Mouse (Mus musculus) G1E (cell line): Measurements from ENCODE around the gene Ccr10. TPM values are rescaled to one million over a fixed set of nuclear protein-coding genes. Genes with fewer than 3 reads are reported as not detected.

Source experiments
- ATAC-seq: 2 replicates; pipeline ENCODE4 v1.8.0; 2016; ENCODE audit warnings: mild to moderate bottlenecking; ENCODE audit not compliant: insufficient number of reproducible peaks, poor library complexity, low FRiP score, severe bottlenecking; ENCODE audit errors: extremely low read depth
- DNase-seq: peaks from one replicate; pipeline ENCODE4 v3.0.0; 2012; ENCODE audit warnings: low spot score
- H3K27me3 ChIP-seq: 2 replicates; pipeline ENCODE4 v1.6.1; 2012; ENCODE audit warnings: mild to moderate bottlenecking, low read length, inconsistent platforms; ENCODE audit not compliant: insufficient read depth
- H3K36me3 ChIP-seq: replicated peaks from 2 replicates; pipeline ENCODE3; 2012; ENCODE audit warnings: mild to moderate bottlenecking, inconsistent platforms
- H3K4me1 ChIP-seq: 2 replicates; pipeline ENCODE4 v1.6.1; 2012; ENCODE audit warnings: low read depth, low read length, inconsistent platforms, mixed read lengths; ENCODE audit not compliant: insufficient read depth
- H3K4me3 ChIP-seq: 2 replicates; pipeline ENCODE4 v1.5.1; 2012; ENCODE audit warnings: low read depth, mild to moderate bottlenecking, inconsistent platforms, low read length, moderate library complexity, mixed read lengths
- H3K9me3 ChIP-seq: replicated peaks from 2 replicates; pipeline ENCODE4 v1.6.1; 2012; ENCODE audit warnings: inconsistent platforms
- CTCF ChIP-seq: IDR thresholded peaks from 2 replicates; pipeline ENCODE4 v1.5.1; 2012; ENCODE audit warnings: low read depth, low read length, inconsistent platforms, mixed read lengths
- GATA1 ChIP-seq: IDR thresholded peaks from 2 replicates; pipeline ENCODE4 v1.6.1; 2012; ENCODE audit warnings: borderline replicate concordance, low read length, inconsistent platforms, mixed read lengths
- GATA2 ChIP-seq: IDR thresholded peaks from 2 replicates; pipeline ENCODE4 v1.6.1; 2012; ENCODE audit warnings: low read depth, low read length, inconsistent platforms, borderline replicate concordance
- POLR2AphosphoS5 ChIP-seq: IDR thresholded peaks from 2 replicates; pipeline ENCODE4 v1.6.1; 2012; ENCODE audit warnings: low read depth, low read length, inconsistent platforms; ENCODE audit not compliant: insufficient replicate concordance
- TAL1 ChIP-seq: conservative IDR thresholded peaks from 2 replicates; pipeline ENCODE4 v1.6.1; 2012; ENCODE audit warnings: low read depth, low read length, inconsistent platforms, mixed read lengths
- polyA plus RNA-seq: library from polyadenylated mRNA; stranded (reverse); fragments of >175 nt; gene quantifications from 2 replicates; pipeline ENCODE4 v1.2.3, GENCODE M21; 2012
- total RNA-seq, 2 experiments: library from RNA; stranded (forward) in 1 of 2; stranded (reverse) in 1 of 2; fragments of 200-1000 nt in 1 of 2; fragments of >200 nt in 1 of 2; fragmentation: Nextera tagmentation in 1 of 2; gene quantifications; 2 replicates each; pipeline ENCODE4 v1.2.3; 2014 to 2017

Ccr10 gene
- total and polyA plus RNA-seq, 3 experiments, result not detected

DNA sequence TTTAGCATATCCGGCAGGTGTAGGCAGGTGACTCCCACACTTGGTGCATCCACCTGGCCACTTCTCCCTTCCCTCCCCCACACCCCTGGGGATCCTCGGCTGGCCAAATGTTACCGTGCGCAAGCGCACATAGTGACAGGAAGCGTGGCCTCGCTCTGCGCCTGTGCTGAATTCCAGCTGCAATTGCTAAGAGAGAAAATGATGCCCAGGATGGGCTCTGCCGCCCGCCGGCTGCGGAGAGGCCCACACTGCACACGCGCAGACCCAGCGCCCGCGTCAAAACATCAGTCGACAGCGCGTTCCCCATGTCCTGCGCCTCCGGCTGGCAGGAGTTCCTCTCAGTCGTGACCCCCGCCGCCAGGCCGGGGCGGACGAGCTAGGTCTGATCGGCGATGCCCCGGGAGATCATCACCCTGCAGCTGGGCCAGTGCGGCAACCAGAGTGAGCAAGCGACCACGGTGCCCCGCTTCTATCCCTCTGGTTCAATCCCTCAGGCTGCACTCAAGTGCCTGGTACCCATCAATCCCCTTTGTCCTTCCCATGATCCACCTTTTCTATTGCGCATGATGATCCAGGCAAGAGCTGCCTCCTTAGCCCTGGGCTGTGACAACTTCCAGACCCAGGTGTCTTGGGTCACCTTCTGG lies 19.4 kb downstream of the Ccr10 start, which contains the start of gene Tubg2:
Gene Tubg2, plus strand, starts transcription at position 180 of the 644 bp plus-strand sequence.
- no peaks in the 10 kb centered on the region for H3K9me3 ChIP-seq
- H3K27me3 ChIP-seq, result peaks cover 31% of the 10 kb centered on the region
- no peak for ATAC-seq
- no peak for DNase-seq
- TF ChIP-seq POLR2AphosphoS5, result no peak
- TF ChIP-seq GATA2, result no peak
- TF ChIP-seq GATA1, result no peak
- no peak for TF ChIP-seq TAL1
- TF ChIP-seq CTCF, result no peak
- no peaks in the 10 kb centered on the region for H3K4me1 ChIP-seq
- no peaks in the 10 kb centered on the region for H3K36me3 ChIP-seq
- no peak within 1 kb of the TSS for H3K4me3 ChIP-seq

DNA sequence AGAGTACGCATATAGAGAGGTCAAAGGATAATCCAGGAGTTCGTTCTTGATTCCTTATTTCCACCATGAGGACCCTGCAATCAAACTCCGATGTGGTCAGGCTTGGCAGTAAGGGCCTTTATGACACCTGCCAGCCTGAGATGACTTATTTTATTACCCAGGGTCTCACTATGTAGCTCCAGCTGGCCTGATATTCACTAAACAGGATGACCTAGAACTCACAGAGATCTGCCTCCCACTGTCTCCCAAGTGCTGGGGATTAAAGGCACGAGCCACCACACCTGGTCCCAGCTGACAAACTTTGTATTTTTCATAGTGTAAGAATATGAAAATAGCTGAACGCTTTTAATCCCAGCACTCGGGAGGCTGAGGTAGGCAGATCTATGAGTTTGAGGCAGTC lies 20.1 kb downstream of the Ccr10 start:
- no peak for ATAC-seq
- no peak for DNase-seq
- Histone ChIP-seq H3K9me3 (no peaks in the 10 kb centered on the region), H3K36me3 (no peaks in the 10 kb centered on the region), H3K4me1 (no peaks in the 10 kb centered on the region), H3K4me3 (no peak overlapping the region), H3K27me3 (peaks cover 31% of the 10 kb centered on the region)
- TF ChIP-seq TAL1 (no peak), POLR2AphosphoS5 (no peak), CTCF (no peak), GATA1 (no peak), GATA2 (no peak)

DNA sequence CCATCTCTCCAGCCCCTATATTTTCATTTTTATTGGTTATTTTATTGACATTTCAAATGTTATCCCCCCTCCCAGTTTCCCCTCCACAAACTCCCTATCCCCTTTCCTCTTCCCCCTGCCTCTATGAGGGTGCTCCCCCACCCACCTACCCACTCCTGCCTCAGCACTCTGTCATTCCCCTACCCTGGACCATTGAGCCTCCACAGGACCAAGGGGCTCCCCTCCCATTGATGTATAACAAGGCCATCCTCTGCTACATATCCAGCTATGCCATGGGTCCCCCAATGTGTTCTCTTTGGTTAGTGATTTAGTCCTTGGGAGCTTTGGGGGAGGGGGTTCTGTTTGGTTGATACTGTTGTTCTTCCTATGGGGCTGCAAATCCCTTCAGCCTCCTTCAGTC lies 20.6 kb downstream of the Ccr10 start:
- Histone ChIP-seq H3K4me1 (no peaks in the 10 kb centered on the region), H3K27me3 (peaks cover 33% of the 10 kb centered on the region), H3K4me3 (no peak overlapping the region), H3K9me3 (no peaks in the 10 kb centered on the region), H3K36me3 (no peaks in the 10 kb centered on the region)
- no peak for ATAC-seq
- TF ChIP-seq GATA1 (no peak), CTCF (no peak), POLR2AphosphoS5 (no peak), GATA2 (no peak), TAL1 (no peak)
- DNase-seq, result no peak

DNA sequence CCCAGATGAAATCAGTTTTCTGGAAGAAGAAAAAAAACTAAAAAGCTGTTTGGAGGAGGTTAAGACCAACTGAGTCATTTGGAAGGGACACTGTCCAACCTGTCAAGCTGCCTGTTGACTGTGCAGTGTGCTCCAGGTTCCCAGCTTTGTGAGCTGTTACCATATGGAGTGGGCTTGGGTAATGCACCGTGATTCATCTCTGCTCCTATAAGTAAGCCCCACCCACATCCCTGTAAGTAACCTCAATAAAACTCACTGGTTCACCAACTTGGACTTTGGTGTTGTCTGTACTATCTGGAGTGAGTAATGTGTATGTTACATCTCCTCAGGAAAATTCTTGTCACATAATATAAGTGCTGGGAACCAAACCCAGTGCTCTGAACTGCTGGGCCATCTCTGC lies 22.4 kb downstream of the Ccr10 start:
- TF ChIP-seq POLR2AphosphoS5 (no peak), GATA2 (no peak), TAL1 (no peak)
- no peaks in the 10 kb centered on the region for H3K9me3 ChIP-seq
- H3K36me3 ChIP-seq, result no peaks in the 10 kb centered on the region
- no peak for DNase-seq
- peaks cover 36% of the 10 kb centered on the region for H3K27me3 ChIP-seq
- no peak for ATAC-seq
- peaks cover 8% of the 10 kb centered on the region; the same call in 1 of the 2 replicates for H3K4me1 ChIP-seq
- no peak overlapping the region for H3K4me3 ChIP-seq

DNA sequence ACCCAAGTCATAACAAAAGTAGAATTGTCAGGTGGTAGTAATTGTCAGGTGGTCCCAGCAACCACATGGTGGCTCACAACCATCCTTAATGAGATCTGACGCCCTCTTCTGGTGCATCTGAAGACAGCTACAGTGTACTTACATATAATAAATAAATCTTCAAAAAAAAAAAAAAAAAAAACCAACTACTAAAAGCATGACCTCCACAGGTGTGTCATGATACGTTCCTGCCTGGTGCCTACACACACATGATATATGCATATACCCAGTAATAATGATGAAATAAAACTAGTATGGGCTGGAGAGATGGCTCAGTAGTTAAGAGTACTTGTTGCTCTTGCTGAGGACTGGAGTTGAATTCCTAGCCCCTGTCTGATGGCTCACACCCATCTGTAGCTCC lies 24.2 kb downstream of the Ccr10 start:
- Histone ChIP-seq H3K36me3 (no peaks in the 10 kb centered on the region), H3K27me3 (peaks cover 29% of the 10 kb centered on the region), H3K4me1 (peaks cover 8% of the 10 kb centered on the region; the same call in 1 of the 2 replicates), H3K4me3 (no peak overlapping the region), H3K9me3 (no peaks in the 10 kb centered on the region)
- ATAC-seq, result no peak
- TF ChIP-seq TAL1, result no peak
- TF ChIP-seq CTCF, result no peak
- TF ChIP-seq GATA1, result no peak
- no peak for TF ChIP-seq GATA2
- no peak for TF ChIP-seq POLR2AphosphoS5
- DNase-seq, result no peak

DNA sequence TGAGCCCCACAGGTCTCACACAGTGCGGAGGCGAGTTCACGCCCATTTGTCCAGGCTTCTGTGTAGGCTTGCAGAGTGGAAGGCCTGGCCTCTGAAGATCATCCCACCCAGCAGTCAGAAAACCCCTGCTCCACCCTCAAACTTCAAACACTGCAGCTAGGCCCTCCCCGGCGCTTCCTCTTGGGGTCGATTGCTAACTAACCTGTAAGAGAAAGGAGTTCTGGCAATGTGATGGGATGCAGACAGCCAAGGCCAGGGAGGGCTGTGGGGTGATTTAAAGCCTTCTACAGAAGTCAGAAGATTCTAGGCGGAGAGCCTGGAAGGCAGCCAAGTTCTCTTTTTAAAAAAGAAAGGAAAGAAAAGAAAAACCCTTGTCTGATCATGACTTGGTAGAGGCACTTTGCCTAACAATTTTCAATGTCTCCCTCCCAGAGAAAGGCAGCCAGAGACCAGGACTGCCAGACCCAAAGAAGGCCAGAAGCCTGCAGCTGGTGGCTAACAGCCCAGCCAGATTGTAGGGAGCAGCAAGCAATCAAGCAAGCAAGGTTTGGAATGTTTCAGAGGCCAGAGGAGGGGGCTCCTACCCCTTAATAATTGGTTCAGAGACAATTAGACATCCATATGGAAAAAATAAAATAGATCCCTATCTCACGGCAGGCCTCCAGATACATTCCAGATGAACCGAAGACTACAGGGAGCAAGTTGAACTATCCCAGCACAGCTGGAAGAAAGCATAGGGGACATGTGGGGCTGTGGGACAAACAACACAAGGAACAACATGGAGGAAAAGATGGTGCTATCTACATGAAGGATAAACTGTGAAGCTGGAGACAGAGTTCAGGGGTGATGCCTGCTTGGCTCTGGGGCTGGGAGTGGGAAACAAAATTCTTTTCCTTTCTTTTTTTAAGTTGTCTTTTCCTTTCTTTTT lies 25.8 kb downstream of the Ccr10 start:
- DNase-seq, result no peak
- no peaks in the 10 kb centered on the region for H3K9me3 ChIP-seq
- peaks cover 23% of the 10 kb centered on the region for H3K27me3 ChIP-seq
- ATAC-seq, result no peak
- TF ChIP-seq POLR2AphosphoS5 (no peak), TAL1 (no peak), GATA1 (no peak), GATA2 (no peak), CTCF (no peak)
- H3K4me3 ChIP-seq, result no peak overlapping the region
- no peaks in the 10 kb centered on the region for H3K36me3 ChIP-seq
- H3K4me1 ChIP-seq, result peaks cover 8% of the 10 kb centered on the region; the same call in 1 of the 2 replicates
